Mouse (Mus musculus): ENCODE measurements around the gene Tmc7.

The Tmc7 gene

DNA sequence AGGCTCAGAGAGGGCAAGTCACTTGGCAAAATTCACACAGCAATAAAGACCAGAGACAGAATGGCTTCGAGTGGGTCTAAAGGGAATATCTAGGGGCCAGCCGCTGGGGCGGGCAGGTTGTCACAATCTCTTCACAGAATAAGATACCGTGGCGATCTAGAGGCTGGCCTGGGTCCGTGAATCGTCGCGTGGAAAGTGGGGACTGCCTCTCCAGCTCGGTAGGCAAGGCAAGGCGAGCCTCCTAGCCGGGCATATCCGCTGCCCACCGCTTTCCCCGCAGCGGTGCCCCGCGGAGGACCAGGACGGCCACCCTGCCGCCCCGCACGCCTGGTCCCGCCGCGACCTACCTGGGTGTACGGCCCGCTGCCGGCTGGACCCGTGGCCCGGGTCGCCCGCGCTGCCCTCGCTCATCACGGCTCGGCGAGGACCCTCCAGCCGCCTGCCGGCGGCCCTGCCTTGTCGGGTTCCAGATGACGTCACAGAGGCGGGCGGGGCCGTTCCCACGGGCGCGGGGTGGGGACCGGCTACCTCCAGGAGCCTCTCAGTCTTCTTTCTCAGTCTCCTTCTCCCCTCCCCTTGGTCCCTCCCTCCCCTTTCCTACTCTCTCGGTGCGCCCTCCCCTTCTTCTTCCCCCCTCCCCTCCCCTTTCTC, at the start of gene Tmc7:
Tmc7 (minus strand) TSS at position 480 of the 651 bp plus-strand sequence.
- DNase-seq (ENCODE audit: low read depth, low spot score) = peak; percentile 81

GRCm38 (mm10) chr7:118633951-118634350, 49.4 kb upstream of the Tmc7 start:
- DNase-seq (ENCODE audit: low read depth, low spot score) = no peak

GRCm38 (mm10) chr7:118633094-118633493, 48.6 kb upstream of the Tmc7 start:
- DNase-seq (ENCODE audit: low read depth, low spot score) = peak; percentile 59

- DNase-seq (ENCODE audit: low read depth, low spot score) = no peak
Observed at GRCm38 (mm10) chr7:118627550-118628298, 43.2 kb upstream of the Tmc7 start.

DNA sequence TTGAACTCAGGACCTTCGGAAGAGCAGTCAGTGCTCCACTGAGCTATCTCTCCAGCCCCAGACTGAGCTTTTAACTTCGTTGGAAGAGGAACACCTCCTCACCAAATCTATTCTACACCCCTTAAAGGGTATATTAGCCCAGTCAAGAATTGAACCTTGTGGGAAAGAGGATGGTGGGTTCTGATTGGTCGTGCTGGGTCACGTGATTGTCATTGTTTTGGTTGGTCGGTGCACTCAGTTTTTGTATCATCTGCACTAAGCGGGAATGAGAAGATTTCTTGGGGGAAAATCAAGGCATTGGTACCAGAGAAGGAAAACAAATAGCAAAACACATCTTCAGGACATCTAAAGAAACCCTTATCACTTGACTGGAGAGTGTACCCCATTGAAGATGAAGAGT, 36.6 kb upstream of the Tmc7 start:
- no peak for DNase-seq (ENCODE audit: low read depth, low spot score)

DNA sequence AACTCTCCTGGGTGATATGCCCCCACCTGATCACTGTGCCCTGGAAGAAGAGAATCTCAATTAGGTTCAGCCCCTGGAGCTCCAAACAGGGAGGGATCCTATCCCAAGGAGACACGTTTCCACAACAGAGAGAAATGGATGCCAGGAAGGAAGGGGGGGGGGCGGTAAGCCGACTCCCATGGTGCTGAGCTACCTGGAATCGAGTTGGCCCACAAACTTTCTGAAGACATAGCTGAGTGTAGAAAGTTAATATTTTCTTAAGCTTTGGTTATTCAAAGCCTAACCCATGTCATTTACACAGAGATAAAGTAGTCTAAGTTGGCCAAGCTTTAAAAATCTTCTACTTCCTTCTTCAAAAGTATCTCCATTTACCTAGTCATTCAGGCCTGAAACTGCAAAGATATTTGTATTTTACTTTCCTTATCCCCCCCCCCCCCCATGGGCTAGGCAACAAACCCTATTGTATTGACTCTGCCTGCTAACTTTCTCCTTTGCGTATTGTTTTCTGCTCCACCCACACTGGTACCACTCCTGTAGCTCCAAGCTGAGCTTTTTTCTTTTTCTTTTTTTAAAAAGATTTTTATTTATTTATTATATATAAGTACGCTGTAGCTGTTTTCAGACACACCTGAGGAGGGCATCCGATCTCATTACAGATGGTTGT, 35.8 kb upstream of the Tmc7 start:
- no peak for DNase-seq (ENCODE audit: low read depth, low spot score)

GRCm38 (mm10) chr7:118618104-118618503, 33.6 kb upstream of the Tmc7 start:
- no peak for DNase-seq (ENCODE audit: low read depth, low spot score)

DNA sequence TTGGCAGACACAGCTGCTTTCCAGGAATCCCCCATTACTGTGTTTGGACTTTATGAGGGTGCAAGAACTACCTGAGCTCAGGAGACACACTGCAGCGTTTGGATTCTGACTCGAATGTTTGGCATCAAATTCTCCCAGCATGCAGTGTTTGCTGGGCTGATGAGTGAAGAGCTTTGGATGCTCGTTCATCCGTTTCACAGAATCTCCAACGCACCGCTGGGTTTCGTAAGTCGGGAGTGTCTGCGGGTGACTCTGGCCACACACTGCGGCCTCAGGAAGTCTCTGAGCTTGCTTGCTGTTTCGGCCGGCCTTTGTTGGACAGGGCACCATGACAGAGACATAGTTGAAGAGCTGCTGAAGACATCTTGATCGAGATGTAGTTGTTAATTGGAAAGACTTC, 29.5 kb upstream of the Tmc7 start:
- DNase-seq (ENCODE audit: low read depth, low spot score) = no peak

DNA sequence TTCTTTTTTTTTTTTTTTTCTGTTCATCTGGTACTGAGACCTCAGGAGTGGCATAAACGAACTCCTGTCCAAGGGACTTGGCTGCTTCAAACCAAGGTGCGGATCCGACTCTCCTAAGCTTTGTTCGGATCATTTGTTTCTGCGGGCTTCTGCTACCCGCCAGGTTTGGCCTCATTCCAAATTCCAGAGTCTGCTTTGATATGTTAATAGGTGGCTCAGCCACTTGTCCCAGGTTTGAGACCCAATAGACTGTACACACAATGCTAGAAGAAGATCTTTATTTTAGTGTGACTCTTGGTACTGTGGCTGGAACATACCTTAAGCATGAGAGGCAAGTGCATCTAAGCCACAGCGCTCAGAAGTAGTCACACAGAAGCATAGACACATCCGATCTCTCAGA, 27.4 kb upstream of the Tmc7 start:
- peak; percentile 92 for DNase-seq (ENCODE audit: low read depth, low spot score)

DNA sequence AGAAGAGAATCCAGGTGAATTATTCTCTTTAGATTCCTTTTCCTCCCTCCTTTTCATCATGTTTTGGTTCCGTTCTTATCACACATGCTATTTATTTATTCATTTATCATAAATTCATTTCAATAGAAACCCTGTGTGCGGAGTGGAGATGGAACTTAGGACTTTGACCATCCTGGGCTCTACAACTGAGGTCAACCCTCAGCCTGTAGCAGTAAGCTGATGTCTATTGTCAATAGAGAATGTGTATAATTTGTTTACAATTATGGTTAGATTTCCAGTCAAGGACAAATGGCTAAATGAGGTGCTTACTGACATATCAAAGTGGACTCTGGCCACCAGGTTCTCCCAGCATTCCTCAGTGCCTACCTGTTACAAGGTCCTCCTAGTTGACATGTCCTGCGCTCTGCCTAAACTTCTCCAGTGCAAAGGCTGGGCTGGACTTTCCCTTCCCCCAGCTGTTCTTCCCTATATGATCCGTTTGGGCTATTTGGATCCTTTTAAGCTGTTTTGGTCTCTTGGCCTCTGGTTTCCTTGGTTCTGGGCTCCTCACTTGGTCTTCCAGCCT, 26.7 kb upstream of the Tmc7 start:
- DNase-seq (ENCODE audit: low read depth, low spot score) = no peak

- DNase-seq (ENCODE audit: low read depth, low spot score) = peak; percentile 86
Observed at GRCm38 (mm10) chr7:118610721-118611120, 26.2 kb upstream of the Tmc7 start.

GRCm38 (mm10) chr7:118609815-118610214, 25.3 kb upstream of the Tmc7 start:
- no peak for DNase-seq (ENCODE audit: low read depth, low spot score)

DNA sequence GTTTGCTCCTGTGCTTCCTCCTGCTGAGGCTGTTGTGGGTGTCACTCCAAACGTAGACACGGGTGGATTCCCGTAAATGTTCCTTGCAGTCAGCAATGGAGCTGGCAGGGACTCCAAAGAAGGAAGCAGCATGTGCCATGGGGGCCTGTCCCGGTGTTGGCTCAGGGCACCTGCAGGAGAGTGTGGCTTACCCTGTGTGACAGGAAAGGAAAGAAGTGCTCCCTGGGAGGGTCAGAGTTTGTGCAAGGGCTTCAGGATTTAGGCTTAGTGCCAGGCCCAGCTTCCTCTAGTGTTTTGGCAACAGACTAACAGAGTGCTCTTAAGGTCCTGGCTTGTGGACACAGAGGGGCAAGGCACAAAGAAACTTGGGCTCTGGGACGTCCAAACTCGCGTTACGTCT, 20.3 kb upstream of the Tmc7 start:
- no peak for DNase-seq (ENCODE audit: low read depth, low spot score)

DNA sequence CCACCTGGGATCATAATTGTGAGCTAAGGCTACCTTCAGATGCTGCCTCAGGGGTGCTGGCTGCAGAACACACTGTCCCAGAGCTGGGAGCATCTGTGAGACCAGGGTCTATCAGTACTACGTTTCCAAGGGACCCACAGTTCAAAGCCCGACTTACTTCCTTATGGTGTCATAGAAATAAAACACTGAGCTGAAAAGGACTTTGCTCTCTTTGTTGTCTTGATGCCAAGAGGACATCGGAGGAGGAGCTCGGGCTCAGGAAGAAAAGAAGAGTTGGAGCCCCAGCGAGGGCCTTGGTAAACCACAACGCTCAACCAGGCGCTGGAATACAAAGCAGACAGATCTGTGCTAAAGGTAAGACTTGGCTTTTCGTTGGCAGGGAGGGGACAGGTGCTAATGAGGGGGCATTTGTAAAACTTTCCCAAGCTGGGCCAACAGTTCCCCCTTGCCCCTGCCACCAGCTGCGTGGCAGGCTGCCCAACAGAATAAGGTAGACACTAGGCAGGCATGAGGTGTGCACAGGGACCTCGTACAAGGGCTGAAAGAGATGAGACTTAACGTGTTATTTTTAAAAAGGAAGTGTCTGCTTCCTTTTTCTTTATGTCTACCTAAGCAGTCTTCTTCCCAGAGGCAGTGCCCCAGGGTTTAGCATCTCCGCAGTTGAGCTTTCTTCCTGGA, 15.6 kb upstream of the Tmc7 start:
- DNase-seq (ENCODE audit: low read depth, low spot score) = no peak

DNA sequence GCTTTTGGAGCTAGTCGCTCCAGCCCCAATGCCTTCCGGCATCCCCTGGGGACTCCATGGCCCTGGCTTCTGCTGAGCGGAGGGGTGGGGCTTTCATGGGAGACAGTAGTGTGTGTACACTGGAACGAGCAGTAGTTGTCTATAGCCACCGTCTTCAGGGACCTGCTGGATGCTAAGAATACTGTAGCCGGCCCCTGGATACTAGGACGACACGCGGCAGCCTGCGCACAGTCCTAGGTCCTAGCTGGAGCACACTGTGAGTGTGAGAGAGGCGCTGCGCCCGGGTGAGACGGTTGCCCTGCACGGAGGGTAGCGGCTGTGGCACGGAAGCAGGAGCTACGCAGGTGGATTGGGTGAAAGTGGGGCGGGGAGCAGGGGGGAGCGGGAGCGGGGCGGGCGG, 12.7 kb upstream of the Tmc7 start, which contains the start of gene Tmc5:
Tmc5 (plus strand) TSS at position 97 of the 400 bp plus-strand sequence.
- DNase-seq (ENCODE audit: low read depth, low spot score) = peak; percentile 86

DNA sequence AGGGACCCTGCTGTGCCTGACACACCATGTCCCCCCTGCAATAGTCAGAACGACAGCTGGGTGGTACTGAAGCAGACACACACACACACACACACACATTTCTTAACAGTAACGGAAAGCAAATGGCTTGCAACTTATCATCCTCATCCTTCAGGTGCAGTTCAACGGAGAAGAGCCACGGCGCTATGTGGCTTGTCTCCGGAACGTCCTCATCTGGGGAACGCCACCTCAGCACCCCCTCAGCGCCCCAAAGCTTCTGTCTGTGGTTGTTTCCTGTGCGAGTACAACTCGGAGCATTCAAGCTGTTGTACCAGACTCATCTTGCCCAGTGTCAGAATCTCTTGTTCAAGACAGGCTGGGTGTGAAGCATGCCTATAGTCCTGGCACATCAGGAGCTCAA, 11.7 kb upstream of the Tmc7 start:
- no peak for DNase-seq (ENCODE audit: low read depth, low spot score)

- peak; percentile 95 for DNase-seq (ENCODE audit: low read depth, low spot score)
Observed at GRCm38 (mm10) chr7:118595228-118595627, 10.7 kb upstream of the Tmc7 start.

DNA sequence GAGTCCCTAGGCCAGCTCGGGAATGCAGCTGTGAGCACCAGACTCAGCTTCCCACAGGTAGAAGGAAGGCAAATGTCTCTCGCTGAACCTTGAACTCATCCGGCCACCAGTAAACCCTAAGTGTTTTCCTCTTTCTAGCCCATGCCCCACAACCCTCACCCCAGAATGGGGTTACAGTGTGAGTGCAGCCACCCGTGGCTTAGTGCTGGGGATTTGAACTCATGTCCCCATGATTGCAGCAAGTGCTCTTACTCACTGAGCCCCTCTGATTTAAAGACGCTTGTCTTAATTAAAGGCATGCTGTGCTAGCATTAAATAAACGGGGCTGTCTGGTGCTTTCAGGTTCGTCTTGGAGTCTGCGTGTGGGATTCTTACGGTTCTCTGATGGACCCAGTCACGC, 10.1 kb upstream of the Tmc7 start:
- DNase-seq (ENCODE audit: low read depth, low spot score) = no peak

DNA sequence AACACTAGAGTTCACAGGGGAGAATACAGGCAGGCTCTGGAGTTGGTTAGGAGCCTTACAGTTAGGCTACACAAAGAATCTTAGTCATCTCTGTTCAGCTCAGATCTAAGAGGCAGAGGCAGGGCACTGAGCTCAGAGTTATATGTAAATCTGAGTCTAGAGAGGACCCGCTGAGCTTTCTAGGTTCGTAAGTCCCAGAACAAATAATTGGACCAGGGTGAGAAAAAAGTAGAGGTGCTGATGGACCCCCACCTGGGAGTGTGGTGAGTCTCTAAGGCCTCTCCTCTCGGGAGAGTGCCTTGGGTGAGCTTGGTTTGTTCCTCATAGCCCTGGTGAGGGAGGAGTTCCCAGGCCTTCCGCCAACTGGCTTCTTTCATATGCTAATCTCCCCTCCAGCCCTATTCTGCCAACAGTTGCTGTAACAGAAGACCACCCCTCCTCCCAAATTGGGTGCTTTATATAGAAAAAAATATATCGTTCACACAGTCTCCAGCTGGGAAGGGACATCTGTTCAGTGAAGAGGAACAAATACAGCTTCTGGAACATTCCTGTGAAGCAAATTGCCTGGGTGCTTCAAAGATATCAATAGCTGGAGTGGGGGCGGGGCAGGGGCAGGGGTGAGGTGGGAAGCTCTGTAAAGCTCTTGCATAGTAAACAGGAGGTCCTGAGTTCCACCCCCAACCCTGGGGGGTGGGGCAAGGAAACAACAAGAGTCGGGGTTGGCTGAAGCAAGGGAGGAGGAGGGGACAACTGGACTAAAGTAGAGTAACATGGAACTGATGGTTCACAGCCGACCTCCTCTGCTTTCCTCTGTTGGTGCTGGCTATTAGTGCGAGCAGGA, 9.3 kb upstream of the Tmc7 start:
- peak; percentile 99 for DNase-seq (ENCODE audit: low read depth, low spot score)

GRCm38 (mm10) chr7:118592146-118592545, 7.6 kb upstream of the Tmc7 start:
- no peak for DNase-seq (ENCODE audit: low read depth, low spot score)

Measured in ZHBTc4 (cell line).